Mouse (Mus musculus) kidney, adult 2 months (tissue): ENCODE measurements around the gene Kdm5a. TPM values are rescaled to one million over a fixed set of nuclear protein-coding genes. Genes with fewer than 3 reads are reported as not detected.
A peak's percentile ranks its signal among the peaks of the same experiment; 100 is the strongest.

Source experiments
- DNase-seq: peaks from one replicate; pipeline ENCODE4 v3.0.0; 2021
- H3K27ac ChIP-seq: fragments of 200-500 bp; 2 replicates; pipeline ENCODE4 v1.5.1; 2012; ENCODE audit warnings: low read depth, low read length, control low read depth, inconsistent platforms; ENCODE audit not compliant: insufficient read depth
- H3K27me3 ChIP-seq: fragments of 200-500 bp; replicated peaks from 2 replicates; pipeline ENCODE4 v1.6.1; 2012; ENCODE audit warnings: mild to moderate bottlenecking, moderate library complexity, low read length, inconsistent platforms; ENCODE audit not compliant: control insufficient read depth, insufficient read depth
- H3K36me3 ChIP-seq: fragments of 200-500 bp; 2 replicates; pipeline ENCODE4 v1.6.1; 2012; ENCODE audit warnings: mild to moderate bottlenecking, moderate library complexity, low read length, inconsistent platforms; ENCODE audit not compliant: control insufficient read depth, insufficient read depth
- H3K4me1 ChIP-seq: fragments of 200-500 bp; 2 replicates; pipeline ENCODE4 v1.6.1; 2011; ENCODE audit warnings: low read length; ENCODE audit not compliant: control insufficient read depth, insufficient read depth
- H3K4me3 ChIP-seq: fragments of 200-500 bp; 2 replicates; pipeline ENCODE4 v1.5.1; 2011; ENCODE audit warnings: mild to moderate bottlenecking, low read depth, low read length, control low read depth; ENCODE audit not compliant: insufficient read depth
- CTCF ChIP-seq: fragments of 200-500 bp; conservative IDR thresholded peaks from 2 replicates; pipeline ENCODE4 v1.5.1; 2011; ENCODE audit warnings: low read depth, mild to moderate bottlenecking, control low read depth, low read length, moderate library complexity, mixed read lengths; ENCODE audit not compliant: insufficient read depth, insufficient read length
- POLR2A ChIP-seq: fragments of 200-500 bp; IDR thresholded peaks from one replicate; pipeline ENCODE4 v1.6.1; 2011; ENCODE audit warnings: low read depth, low read length, control low read depth
- WGBS: fragments of 180-500 bp; shearing (Covaris S2); methylation state at CpG from one replicate; pipeline ENCODE4 v1.1.7; 2018; 5-methylcytosine and 5-hydroxymethylcytosine counted together
- polyA plus RNA-seq: library from polyadenylated mRNA; depleted of rRNA; stranded (reverse); fragments of >200 nt; gene quantifications from 2 replicates; pipeline ENCODE4 v1.2.3, GENCODE M21; 2012

The Kdm5a gene
- polyA plus RNA-seq, 1 experiment: 4.3 TPM

- no peaks in the 10 kb centered on the region for H3K27me3 ChIP-seq
- peak; percentile 91 for DNase-seq
Observed at GRCm38 (mm10) chr6:120442171-120442749, 78.3 kb downstream of the Kdm5a start.

GRCm38 (mm10) chr6:120443363-120444355 is 79.7 kb downstream of the Kdm5a start:
- H3K4me1 ChIP-seq: peaks cover 22% of the 10 kb centered on the region; the same call in 1 of the 2 replicates
- H3K27ac ChIP-seq: peak overlapping the region; percentile 90
- H3K27me3 ChIP-seq: no peaks in the 10 kb centered on the region
- WGBS: 44% methylated on average over 14 of the region's 14 CpGs
- TF ChIP-seq POLR2A: no peak
- TF ChIP-seq CTCF: no peak
- peak; percentile 90 for DNase-seq
- peaks cover 3% of the 10 kb centered on the region; the same call in 1 of the 2 replicates for H3K36me3 ChIP-seq
- no peak overlapping the region for H3K4me3 ChIP-seq

More at GRCm38 (mm10) chr6:120442171-120442749, 78.3 kb downstream of the Kdm5a start:
- Histone ChIP-seq H3K27ac (peak overlapping the region; percentile 69), H3K36me3 (peaks cover 4% of the 10 kb centered on the region; the same call in 1 of the 2 replicates), H3K4me1 (peaks cover 22% of the 10 kb centered on the region; the same call in 1 of the 2 replicates), H3K4me3 (no peak overlapping the region)
- WGBS: 26% methylated on average over 4 of the region's 4 CpGs
- TF ChIP-seq CTCF (no peak), POLR2A (no peak)

GRCm38 (mm10) chr6:120450208-120450607 is 86.3 kb downstream of the Kdm5a start:
- H3K4me3 ChIP-seq: no peak overlapping the region
- peaks cover 8% of the 10 kb centered on the region; the same call in 1 of the 2 replicates for H3K4me1 ChIP-seq
- no peaks in the 10 kb centered on the region for H3K27me3 ChIP-seq
- no peak overlapping the region for H3K27ac ChIP-seq
- no peak for TF ChIP-seq POLR2A
- no peak for TF ChIP-seq CTCF
- WGBS: 94% methylated on average over 3 of the region's 3 CpGs
- DNase-seq: no peak
- H3K36me3 ChIP-seq: no peaks in the 10 kb centered on the region

- Histone ChIP-seq H3K4me3 (no peak overlapping the region), H3K27me3 (no peaks in the 10 kb centered on the region), H3K4me1 (peaks cover 11% of the 10 kb centered on the region; the same call in 1 of the 2 replicates), H3K27ac (no peak overlapping the region), H3K36me3 (no peaks in the 10 kb centered on the region)
- TF ChIP-seq POLR2A (no peak), CTCF (no peak)
- WGBS: 81% methylated on average over 11 of the region's 11 CpGs
- peak; percentile 34 for DNase-seq
Observed at GRCm38 (mm10) chr6:120452384-120453102, 88.6 kb downstream of the Kdm5a start.

GRCm38 (mm10) chr6:120453103-120453445 is 89.2 kb downstream of the Kdm5a start:
- H3K4me3 ChIP-seq: no peak overlapping the region
- H3K36me3 ChIP-seq: no peaks in the 10 kb centered on the region
- H3K27ac ChIP-seq: no peak overlapping the region
- peaks cover 11% of the 10 kb centered on the region; the same call in 1 of the 2 replicates for H3K4me1 ChIP-seq
- DNase-seq: no peak
- H3K27me3 ChIP-seq: no peaks in the 10 kb centered on the region
- TF ChIP-seq CTCF: no peak
- no peak for TF ChIP-seq POLR2A
- 79% methylated on average over 5 of the region's 5 CpGs for WGBS

- peaks cover 11% of the 10 kb centered on the region; the same call in 1 of the 2 replicates for H3K4me1 ChIP-seq
- H3K27ac ChIP-seq: no peak overlapping the region
- TF ChIP-seq POLR2A (no peak), CTCF (no peak)
- H3K27me3 ChIP-seq: no peaks in the 10 kb centered on the region
- H3K4me3 ChIP-seq: no peak overlapping the region
- no peaks in the 10 kb centered on the region for H3K36me3 ChIP-seq
- DNase-seq: no peak
- WGBS: 93% methylated on average over 3 of the region's 3 CpGs
Observed at GRCm38 (mm10) chr6:120453556-120453955, 89.6 kb downstream of the Kdm5a start.
